Mouse (Mus musculus) bone marrow macrophage, adult 2 months (primary cell): ENCODE results near the gene Mrpl57.

ENCODE experiments used
- CTCF ChIP-seq: IDR thresholded peaks from 2 replicates; pipeline ENCODE4 v1.5.1; 2012; ENCODE audit warnings: low read depth, mild to moderate bottlenecking, low read length, moderate library complexity
- POLR2A ChIP-seq: IDR thresholded peaks from 2 replicates; pipeline ENCODE4 v1.6.1; 2012; ENCODE audit warnings: mild to moderate bottlenecking, low read depth, low read length, borderline replicate concordance

- TF ChIP-seq POLR2A, result no peak
- TF ChIP-seq CTCF, result no peak
These were observed 5.2 kb upstream of the Mrpl57 start for GRCm38 (mm10) chr14:57820839-57821238.
